ENCODE assay signal across 8 mouse cellular contexts in the genomic region with DNA sequence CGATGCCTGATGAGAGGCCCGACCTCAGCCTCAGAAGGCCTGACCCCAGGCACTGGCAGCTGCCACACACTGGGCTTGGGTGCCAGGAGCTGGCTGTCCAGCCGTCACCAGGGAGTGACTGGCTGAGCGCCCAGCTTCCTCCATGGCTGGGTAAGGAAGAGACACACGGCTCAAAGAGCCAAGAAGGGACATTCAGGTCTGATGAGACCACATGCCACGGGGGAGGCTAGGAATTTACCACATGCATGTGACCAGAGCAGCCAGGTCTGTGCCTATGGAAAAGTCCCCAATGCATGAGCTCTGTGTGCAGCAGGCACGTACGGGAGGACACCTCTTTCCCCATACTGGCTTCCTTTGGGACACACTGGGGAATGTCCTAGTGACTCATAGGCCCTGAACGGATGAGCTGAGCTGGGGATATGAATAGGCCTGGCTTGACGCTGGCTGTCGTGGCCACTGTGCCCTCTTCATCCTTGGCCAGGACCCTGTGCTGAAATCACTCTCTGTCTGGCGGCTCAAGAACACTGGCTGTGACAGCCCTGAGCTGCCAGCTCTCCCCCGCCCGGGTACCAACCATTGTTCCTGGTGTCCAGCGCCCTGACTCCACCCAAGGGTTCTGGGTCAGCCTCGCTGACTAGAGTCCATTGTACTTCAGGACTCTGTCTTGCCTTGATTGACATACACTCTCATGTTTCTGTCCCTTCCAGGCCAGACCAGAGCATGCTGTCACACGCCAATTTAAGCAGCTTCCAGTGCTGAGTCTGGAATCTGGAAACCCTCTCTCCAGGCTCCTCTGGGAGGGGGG. TPM values are rescaled to one million over a fixed set of nuclear protein-coding genes. Genes with fewer than 3 reads are reported as not detected.
A peak's percentile ranks its signal among the peaks of the same experiment; 100 is the strongest.
DNase-seq lines count a peak whose midpoint lies in the region; ATAC-seq and TF ChIP-seq lines count a peak whose summit lies in the region.

No protein-coding gene starts in this region.

- no peak for ATAC-seq in hindbrain, embryonic 12.5 days (ENCODE audit: low FRiP score)
- peak; percentile 22; the same call in 1 of the 2 replicates for ATAC-seq in embryonic facial prominence, embryonic 14.5 days (ENCODE audit: low read depth)
- peak; percentile 84 for ATAC-seq in heart, postnatal 0 days (ENCODE audit: insufficient read depth, low read depth)
- no peak for ATAC-seq in limb, embryonic 13.5 days (ENCODE audit: low FRiP score, low read depth)
- ATAC-seq in megakaryocyte progenitor cell, adult 5-6 weeks (replicated peaks; ENCODE audit: poor library complexity) = no peak

- 51% methylated on average over 17 of the region's 17 CpGs for WGBS in hindbrain, embryonic 10.5 days
- 47% methylated on average over 17 of the region's 17 CpGs for WGBS in hindbrain, embryonic 12.5 days
- 53% methylated on average over 17 of the region's 17 CpGs for WGBS in embryonic facial prominence, embryonic 14.5 days
- WGBS in heart, postnatal 0 days = 20% methylated on average over 17 of the region's 17 CpGs
- WGBS in limb, embryonic 13.5 days = 64% methylated on average over 17 of the region's 17 CpGs

- no peaks in the 10 kb centered on the region for H3K36me3 ChIP-seq in hindbrain, embryonic 10.5 days
- no peaks in the 10 kb centered on the region for H3K36me3 ChIP-seq in hindbrain, embryonic 12.5 days
- H3K36me3 ChIP-seq in embryonic facial prominence, embryonic 14.5 days (ENCODE audit: control insufficient read depth, insufficient read depth, low read length) = no peaks in the 10 kb centered on the region
- H3K36me3 ChIP-seq in heart, postnatal 0 days (replicated peaks; ENCODE audit: control insufficient read depth, insufficient read depth, low read length) = peaks cover 3% of the 10 kb centered on the region; the same call in 1 of the 2 replicates
- no peaks in the 10 kb centered on the region for H3K36me3 ChIP-seq in limb, embryonic 13.5 days

- H3K27ac ChIP-seq in hindbrain, embryonic 10.5 days = peak overlapping the region; percentile 9
- H3K27ac ChIP-seq in hindbrain, embryonic 12.5 days = no peak overlapping the region
- no peak overlapping the region for H3K27ac ChIP-seq in embryonic facial prominence, embryonic 14.5 days (replicated peaks; ENCODE audit: low read depth, low read length)
- H3K27ac ChIP-seq in heart, postnatal 0 days (ENCODE audit: low read depth) = peak overlapping the region; percentile 91
- no peak overlapping the region for H3K27ac ChIP-seq in limb, embryonic 13.5 days

- no peak overlapping the region for H3K4me3 ChIP-seq in hindbrain, embryonic 10.5 days
- H3K4me3 ChIP-seq in hindbrain, embryonic 12.5 days = no peak overlapping the region
- H3K4me3 ChIP-seq in embryonic facial prominence, embryonic 14.5 days (ENCODE audit: low read depth, low read length) = no peak overlapping the region
- no peak overlapping the region for H3K4me3 ChIP-seq in heart, postnatal 0 days (ENCODE audit: low read depth, low read length)
- no peak overlapping the region for H3K4me3 ChIP-seq in limb, embryonic 13.5 days

- H3K4me1 ChIP-seq in hindbrain, embryonic 10.5 days (replicated peaks) = peaks cover 30% of the 10 kb centered on the region
- H3K4me1 ChIP-seq in hindbrain, embryonic 12.5 days = peaks cover 16% of the 10 kb centered on the region
- H3K4me1 ChIP-seq in embryonic facial prominence, embryonic 14.5 days (ENCODE audit: control insufficient read depth, insufficient read depth, low read length) = no peaks in the 10 kb centered on the region
- H3K4me1 ChIP-seq in heart, postnatal 0 days (ENCODE audit: control insufficient read depth, insufficient read depth) = peaks cover 29% of the 10 kb centered on the region
- no peaks in the 10 kb centered on the region for H3K4me1 ChIP-seq in limb, embryonic 13.5 days

- TF ChIP-seq CTCF in heart, postnatal 0 days (IDR thresholded peaks at IDR 0.05; ENCODE audit: low read depth) = no peak

- DNase-seq in hindbrain, embryonic 10.5 days (ENCODE audit: low spot score) = peak; percentile 40
- peak; percentile 33 to 87 for DNase-seq in adrenal gland, adult (ENCODE audit: inconsistent age in 2 of 2, low spot score in 1 of 2)
- DNase-seq in embryonic facial prominence, embryonic 14.5 days (ENCODE audit: low spot score) = peak; percentile 24
- peak; percentile 82 for DNase-seq in heart, postnatal 0 days (ENCODE audit: low spot score)
- DNase-seq in spleen, postnatal 36 days (ENCODE audit: low spot score in 2 of 2) = no peak

- no peak overlapping the region for H3K9ac ChIP-seq in hindbrain, embryonic 12.5 days
- H3K9ac ChIP-seq in embryonic facial prominence, embryonic 14.5 days (ENCODE audit: low read depth, low read length) = no peak overlapping the region
- peak overlapping the region; percentile 19; the same call in 1 of the 2 replicates for H3K9ac ChIP-seq in heart, postnatal 0 days (replicated peaks; ENCODE audit: low read depth, low read length)
- peak overlapping the region; percentile 13; the same call in 1 of the 2 replicates for H3K9ac ChIP-seq in limb, embryonic 13.5 days

- no peaks in the 10 kb centered on the region for H3K9me3 ChIP-seq in hindbrain, embryonic 10.5 days
- no peaks in the 10 kb centered on the region for H3K9me3 ChIP-seq in hindbrain, embryonic 12.5 days (replicated peaks)
- no peaks in the 10 kb centered on the region for H3K9me3 ChIP-seq in embryonic facial prominence, embryonic 14.5 days (ENCODE audit: control insufficient read depth, low read length)
- no peaks in the 10 kb centered on the region for H3K9me3 ChIP-seq in heart, postnatal 0 days (replicated peaks; ENCODE audit: control insufficient read depth, low read length)
- no peaks in the 10 kb centered on the region for H3K9me3 ChIP-seq in limb, embryonic 13.5 days

- TF ChIP-seq EP300 in heart, postnatal 0 days (IDR thresholded peaks at IDR 0.05; ENCODE audit: low read depth) = no peak

- H3K4me2 ChIP-seq in hindbrain, embryonic 12.5 days (replicated peaks) = no peak overlapping the region
- H3K4me2 ChIP-seq in embryonic facial prominence, embryonic 14.5 days (ENCODE audit: low read depth, low read length) = no peak overlapping the region
- H3K4me2 ChIP-seq in heart, postnatal 0 days (ENCODE audit: low read depth, low read length) = peak overlapping the region; percentile 15
- no peak overlapping the region for H3K4me2 ChIP-seq in limb, embryonic 13.5 days (replicated peaks)

- no peaks in the 10 kb centered on the region for H3K27me3 ChIP-seq in hindbrain, embryonic 10.5 days (ENCODE audit: insufficient read depth, poor library complexity, severe bottlenecking)
- H3K27me3 ChIP-seq in hindbrain, embryonic 12.5 days = no peaks in the 10 kb centered on the region
- H3K27me3 ChIP-seq in embryonic facial prominence, embryonic 14.5 days (replicated peaks; ENCODE audit: control insufficient read depth, insufficient read depth, low read length) = no peaks in the 10 kb centered on the region
- H3K27me3 ChIP-seq in heart, postnatal 0 days (ENCODE audit: control insufficient read depth, insufficient read depth, low read length) = no peaks in the 10 kb centered on the region
- no peaks in the 10 kb centered on the region for H3K27me3 ChIP-seq in limb, embryonic 13.5 days

RNA-seq across cellular contexts. Expression of gene Myo18b, which starts 9.3 kb away (rescaled TPM):
- 0.30 and 0.65 TPM in 2 replicates for polyA plus RNA-seq in hindbrain, embryonic 10.5 days (2016; fragmentation: Nextera tagmentation; extraction: Ambion mirVana)
- polyA plus RNA-seq in hindbrain, embryonic 12.5 days (2016; fragmentation: Nextera tagmentation; extraction: Ambion mirVana) = 1.0 and 2.0 TPM in 2 replicates
- polyA plus RNA-seq in embryonic facial prominence, embryonic 14.5 days (2014; fragmentation: Nextera tagmentation; extraction: Ambion mirVana) = 6.7 and 9.4 TPM in 2 replicates
- 99.8 and 110 TPM in 2 replicates for total RNA-seq in heart, postnatal 0 days (2014; rRNA removed; ENCODE audit: low replicate concordance)
- 23.3 and 26.5 TPM in 2 replicates for polyA plus RNA-seq in heart, postnatal 0 days (2015; fragmentation: Nextera tagmentation; extraction: Ambion mirVana)
- polyA plus RNA-seq in limb, embryonic 13.5 days (2015; fragmentation: Nextera tagmentation; extraction: Ambion mirVana) = 1.5 and 1.9 TPM in 2 replicates
- 0.84 and 1.5 TPM in 2 replicates for total RNA-seq in megakaryocyte progenitor cell, adult 5-6 weeks (2015)
- total RNA-seq in megakaryocyte progenitor cell, adult 5-6 weeks (2017) = 2.2 and 3.1 TPM in 2 replicates

Comparison
In these comparisons a context has a peak if more than half of its experiments do, and no peak if none do; other contexts are left out.
1. H3K27ac ChIP-seq: peak in hindbrain, embryonic 10.5 days (single experiment) and heart, postnatal 0 days (single experiment); none in hindbrain, embryonic 12.5 days (single experiment), embryonic facial prominence, embryonic 14.5 days (single experiment) and limb, embryonic 13.5 days (single experiment).
2. DNase-seq: peak in hindbrain, embryonic 10.5 days (single experiment), adrenal gland, adult (2 of 2), embryonic facial prominence, embryonic 14.5 days (single experiment) and heart, postnatal 0 days (single experiment); none in spleen, postnatal 36 days (0 of 2).
3. ATAC-seq: peak in embryonic facial prominence, embryonic 14.5 days (single experiment) and heart, postnatal 0 days (single experiment); none in hindbrain, embryonic 12.5 days (single experiment), limb, embryonic 13.5 days (single experiment) and megakaryocyte progenitor cell, adult 5-6 weeks (single experiment).
4. H3K9ac ChIP-seq: peak in heart, postnatal 0 days (single experiment) and limb, embryonic 13.5 days (single experiment); none in hindbrain, embryonic 12.5 days (single experiment) and embryonic facial prominence, embryonic 14.5 days (single experiment).